Comparison of ENCODE assay signal across 15 mouse cellular contexts in genomic region chr1:194793226-194793924, GRCm38 (mm10).
A peak's percentile ranks its signal among the peaks of the same experiment; 100 is the strongest.
DNase-seq lines count a peak whose midpoint lies in the region; ATAC-seq and TF ChIP-seq lines count a peak whose summit lies in the region.
"Had no signal": no experiment of that assay in that cellular context is flagged by ENCODE, and none has a peak within 500 bp of the region (broad histone marks: within the 10 kb centered on the region; RNA-seq: fewer than 3 reads in every experiment).

No protein-coding gene starts in this region.

- 0 out of 2 replicates have a peak, but pooled peaks have one; percentile 11 for ATAC-seq in frontal cortex, adult (ENCODE audit: low TSS enrichment)
- peak; percentile 80 for ATAC-seq in hindbrain, embryonic 12.5 days (ENCODE audit: low FRiP score)
- peak; percentile 40; the same call in 1 of the 2 replicates for ATAC-seq in midbrain, embryonic 14.5 days (ENCODE audit: low FRiP score, low TSS enrichment)
- no peak for ATAC-seq in stomach, postnatal 0 days (ENCODE audit: low FRiP score, low TSS enrichment)
- ATAC-seq: lung, postnatal 0 days had no signal

- no peaks in the 10 kb centered on the region for H3K27me3 ChIP-seq in hindbrain, embryonic 12.5 days
- H3K27me3 ChIP-seq in midbrain, embryonic 14.5 days (ENCODE audit: control insufficient read depth, insufficient read depth, low read length): no peaks in the 10 kb centered on the region
- H3K27me3 ChIP-seq in stomach, postnatal 0 days (ENCODE audit: control insufficient read depth, insufficient read depth, low read length): no peaks in the 10 kb centered on the region
- H3K27me3 ChIP-seq: stomach, embryonic 15.5 days had no signal

- H3K4me1 ChIP-seq in hindbrain, embryonic 12.5 days: no peaks in the 10 kb centered on the region
- no peaks in the 10 kb centered on the region for H3K4me1 ChIP-seq in midbrain, embryonic 14.5 days (ENCODE audit: control insufficient read depth, insufficient read depth, low read length)
- no peaks in the 10 kb centered on the region for H3K4me1 ChIP-seq in stomach, postnatal 0 days (replicated peaks; ENCODE audit: control insufficient read depth, insufficient read depth)
- H3K4me1 ChIP-seq: stomach, embryonic 15.5 days had no signal

- H3K36me3 ChIP-seq in hindbrain, embryonic 12.5 days: peaks cover 77% of the 10 kb centered on the region
- H3K36me3 ChIP-seq in midbrain, embryonic 14.5 days (ENCODE audit: control insufficient read depth, insufficient read depth, low read length): peaks cover 78% of the 10 kb centered on the region
- H3K36me3 ChIP-seq in stomach, postnatal 0 days (ENCODE audit: control insufficient read depth, insufficient read depth, low read length): peaks cover 3% of the 10 kb centered on the region; the same call in 1 of the 2 replicates

- DNase-seq in frontal cortex, postnatal 10 days (ENCODE audit: low spot score in 2 of 2): no peak
- DNase-seq in brain, adult 2 months (ENCODE audit: low read depth, low spot score): peak; percentile 46
- DNase-seq in midbrain, embryonic 14.5 days: peak; percentile 67
- no peak for DNase-seq in thymus, postnatal 14 days
- no peak for DNase-seq in stomach, postnatal 0 days (ENCODE audit: low spot score)
- no peak for DNase-seq in liver
- DNase-seq: cerebellum, adult 18-20 months; kidney, postnatal 25 days; spleen, adult 18-20 months; thymus, postnatal 25 days had no signal

- H3K9ac ChIP-seq in hindbrain, embryonic 12.5 days: no peak overlapping the region
- H3K9ac ChIP-seq in midbrain, embryonic 14.5 days (replicated peaks; ENCODE audit: low read length): no peak overlapping the region
- no peak overlapping the region for H3K9ac ChIP-seq in stomach, postnatal 0 days (ENCODE audit: low read length)
- H3K9ac ChIP-seq: liver, embryonic 14.5 days; stomach, embryonic 15.5 days had no signal

- TF ChIP-seq EP300 in stomach, postnatal 0 days (optimal IDR thresholded peaks at IDR 0.05): no peak

- no peak overlapping the region for H3K27ac ChIP-seq in hindbrain, embryonic 12.5 days
- H3K27ac ChIP-seq in midbrain, embryonic 14.5 days (replicated peaks; ENCODE audit: low read depth, low read length): no peak overlapping the region
- no peak overlapping the region for H3K27ac ChIP-seq in stomach, postnatal 0 days (replicated peaks)
- H3K27ac ChIP-seq: liver, embryonic 14.5 days; stomach, embryonic 15.5 days had no signal

- no peak overlapping the region for H3K4me2 ChIP-seq in hindbrain, embryonic 12.5 days (replicated peaks)
- H3K4me2 ChIP-seq in midbrain, embryonic 14.5 days (ENCODE audit: low read length): no peak overlapping the region
- no peak overlapping the region for H3K4me2 ChIP-seq in stomach, postnatal 0 days (replicated peaks; ENCODE audit: low read depth)
- H3K4me2 ChIP-seq: stomach, embryonic 15.5 days had no signal

- 80% methylated on average over 8 of the region's 8 CpGs for WGBS in hindbrain, embryonic 12.5 days
- 61% methylated on average over 8 of the region's 8 CpGs for WGBS in midbrain, embryonic 14.5 days
- 77% methylated on average over 8 of the region's 8 CpGs for WGBS in stomach, postnatal 0 days

- TF ChIP-seq CTCF in stomach, postnatal 0 days (IDR thresholded peaks at IDR 0.05; ENCODE audit: low read depth): no peak

- H3K9me3 ChIP-seq in hindbrain, embryonic 12.5 days (replicated peaks): no peaks in the 10 kb centered on the region
- no peaks in the 10 kb centered on the region for H3K9me3 ChIP-seq in midbrain, embryonic 14.5 days (ENCODE audit: control insufficient read depth, low read length)
- H3K9me3 ChIP-seq in stomach, postnatal 0 days (ENCODE audit: control insufficient read depth, low read length): no peaks in the 10 kb centered on the region
- H3K9me3 ChIP-seq: stomach, embryonic 15.5 days had no signal

- H3K4me3 ChIP-seq in hindbrain, embryonic 12.5 days: no peak overlapping the region
- no peak overlapping the region for H3K4me3 ChIP-seq in midbrain, embryonic 14.5 days (replicated peaks; ENCODE audit: low read depth, low read length)
- no peak overlapping the region for H3K4me3 ChIP-seq in stomach, postnatal 0 days (ENCODE audit: low read depth, low read length)
- H3K4me3 ChIP-seq: stomach, embryonic 15.5 days had no signal

Comparison
In these comparisons a context has a peak if more than half of its experiments do, and no peak if none do; other contexts are left out.
1. DNase-seq: peak in brain, adult 2 months (single experiment) and midbrain, embryonic 14.5 days (single experiment); none in frontal cortex, postnatal 10 days (0 of 2), thymus, postnatal 14 days (single experiment), stomach, postnatal 0 days (single experiment) and liver (single experiment).